Mouse (Mus musculus): ENCODE measurements around the gene S100a5. TPM values are rescaled to one million over a fixed set of nuclear protein-coding genes. Genes with fewer than 3 reads are reported as not detected.

S100a5 gene
- total and polyA plus RNA-seq, 3 experiments, result not detected

DNA sequence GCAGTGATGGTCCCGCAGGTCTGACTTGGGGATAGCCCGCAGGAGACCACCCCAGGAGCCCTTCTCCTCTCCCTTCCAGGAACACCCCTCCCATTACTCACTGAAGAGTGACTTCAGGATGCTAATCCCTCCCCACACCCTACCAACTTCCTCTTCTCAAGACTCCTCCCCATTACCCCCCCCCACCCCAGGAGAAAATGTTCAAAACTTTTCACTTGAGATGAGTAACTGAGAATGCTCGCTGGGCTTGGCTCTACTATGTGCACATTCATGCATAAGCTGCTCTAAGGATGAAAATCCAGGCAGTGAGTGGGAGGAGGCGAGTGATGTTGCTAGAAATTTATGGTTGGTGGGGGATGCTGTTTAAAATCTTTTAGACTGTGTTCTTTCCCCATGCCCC is 3.7 kb downstream of the S100a5 start:
- in situ Hi-C loops (cut with MboI; ENCODE audit: low pct_ligation_motif_present, low pct_unique_long_range_greater_than_20kb, low sequenced_read_pairs), result loop anchor here (5.0 kb wide), 1 partner anchor 105 kb away; the partner anchor contains the start of gene Chtop
- H3K9me3 ChIP-seq (replicated peaks; ENCODE audit: low read length), result no peaks in the 10 kb centered on the region
- no peak overlapping the region for H3K4me2 ChIP-seq (ENCODE audit: insufficient read depth, low read depth, poor library complexity, severe bottlenecking)
- H3K4me3 ChIP-seq (replicated peaks in 1 of 3; ENCODE audit: low read depth in 2 of 3, low read length in 2 of 3, poor library complexity in 1 of 3), result no peak overlapping the region
- TF ChIP-seq PAX5 (IDR thresholded peaks at IDR 0.05; ENCODE audit: low read length) (no peak), RAD21 (IDR thresholded peaks at IDR 0.05; ENCODE audit: low read depth, low read length) (no peak), TCF12 (IDR thresholded peaks at IDR 0.05; ENCODE audit: low read depth, low read length) (no peak), SIN3A (IDR thresholded peaks at IDR 0.05; ENCODE audit: low read length) (no peak), USF2 (conservative IDR thresholded peaks at IDR 0.05; ENCODE audit: low read depth, low read length) (no peak), MYC (IDR thresholded peaks at IDR 0.05; ENCODE audit: low read depth, low read length) (no peak), MAFK (IDR thresholded peaks at IDR 0.05; ENCODE audit: insufficient replicate concordance, low read length) (no peak), MXI1 (IDR thresholded peaks at IDR 0.05; ENCODE audit: low read depth, low read length) (no peak), TBP (conservative IDR thresholded peaks at IDR 0.05; ENCODE audit: low read depth, low read length) (no peak), CHD1 (IDR thresholded peaks at IDR 0.05; ENCODE audit: low read depth, low read length) (no peak), ZNF384 (IDR thresholded peaks at IDR 0.05; ENCODE audit: low read depth, low read length) (no peak), JUND (conservative IDR thresholded peaks at IDR 0.05; ENCODE audit: low read depth, low read length) (no peak), CTCF (conservative IDR thresholded peaks at IDR 0.05 in 1 of 2, IDR thresholded peaks at IDR 0.05 in 1 of 2; ENCODE audit: low read depth in 2 of 2, low read length in 2 of 2) (no peak), HCFC1 (IDR thresholded peaks at IDR 0.05; ENCODE audit: low read depth, low read length) (no peak), KAT2A (IDR thresholded peaks at IDR 0.05; ENCODE audit: insufficient replicate concordance, low read length) (no peak), GABPA (IDR thresholded peaks at IDR 0.05; ENCODE audit: insufficient replicate concordance, low read depth, low read length) (no peak), ZC3H11A (IDR thresholded peaks at IDR 0.05; ENCODE audit: low read depth, low read length) (no peak)
- H3K4me1 ChIP-seq (ENCODE audit: control insufficient read depth in 1 of 2, insufficient read depth in 2 of 2), result peaks cover 0 to 42% of the 10 kb centered on the region in 2 experiments; a peak in 2 of 4 replicates
- no peak overlapping the region for H3K27ac ChIP-seq (ENCODE audit: insufficient read depth, low read depth)
- H3K9ac ChIP-seq (ENCODE audit: insufficient read depth, low read depth), result no peak overlapping the region
- no peaks in the 10 kb centered on the region for H3K79me2 ChIP-seq (replicated peaks; ENCODE audit: control insufficient read depth, extremely low read depth, insufficient read depth, poor library complexity, severe bottlenecking)
- peak; percentile 42 for DNase-seq (ENCODE audit: extremely low read depth)
- dilution Hi-C loops (cut with MboI; ENCODE audit: extremely low pct_ligation_motif_present, extremely low pct_unique_long_range_greater_than_20kb, low sequenced_read_pairs), result no loop called here
- H3K27me3 ChIP-seq (replicated peaks), result peaks cover 5% of the 10 kb centered on the region
- H3K36me3 ChIP-seq (replicated peaks in 1 of 2; ENCODE audit: control insufficient read depth in 1 of 2, insufficient read depth in 1 of 2, low read length in 1 of 2), result no peaks in the 10 kb centered on the region

DNA sequence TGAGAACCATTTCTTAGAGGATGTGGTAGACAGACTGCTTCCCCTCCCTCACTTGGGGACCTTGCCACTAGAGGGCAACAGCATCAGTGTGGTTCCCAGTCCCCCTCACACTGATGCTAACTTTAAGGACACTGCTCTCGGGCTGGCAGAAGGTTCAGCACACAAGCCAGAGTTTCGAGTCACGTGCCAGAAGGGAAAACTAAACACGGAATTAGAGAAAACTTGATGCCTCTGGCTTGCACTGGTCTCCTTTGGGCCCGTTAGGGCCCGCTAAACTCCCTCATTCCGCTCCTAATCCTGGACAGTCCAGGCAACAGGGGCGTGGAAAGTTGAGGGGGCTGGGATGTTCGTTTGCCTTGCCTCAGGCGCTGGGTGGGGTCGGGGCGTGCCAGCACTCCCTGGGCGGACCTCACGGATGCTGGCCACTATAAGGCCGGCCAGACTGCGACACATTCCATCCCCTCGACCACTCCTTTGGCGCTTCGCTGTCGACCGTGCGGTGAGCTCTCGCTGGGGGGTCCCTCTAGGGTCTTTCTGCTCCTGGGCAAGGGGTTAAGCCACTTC is 4.5 kb downstream of the S100a5 start, which contains the start of gene S100a6:
S100a6 (plus strand) TSS at position 155 of the 564 bp plus-strand sequence.
- in situ Hi-C loops (cut with MboI; ENCODE audit: low pct_ligation_motif_present, low pct_unique_long_range_greater_than_20kb, low sequenced_read_pairs), result loop anchor here (5.0 kb wide), 1 partner anchor 106 kb away; the partner anchor contains the start of gene Chtop
- DNase-seq (ENCODE audit: extremely low read depth), result peak; percentile 72
- no peak within 1 kb of the TSS for H3K9ac ChIP-seq (ENCODE audit: insufficient read depth, low read depth)
- no peaks in the 10 kb centered on the region for H3K36me3 ChIP-seq (replicated peaks in 1 of 2; ENCODE audit: control insufficient read depth in 1 of 2, insufficient read depth in 1 of 2, low read length in 1 of 2)
- peaks cover 5% of the 10 kb centered on the region for H3K27me3 ChIP-seq (replicated peaks)
- H3K4me1 ChIP-seq (ENCODE audit: control insufficient read depth in 1 of 2, insufficient read depth in 2 of 2), result peaks cover 0 to 39% of the 10 kb centered on the region in 2 experiments; a peak in 2 of 4 replicates
- H3K9me3 ChIP-seq (replicated peaks; ENCODE audit: low read length), result no peaks in the 10 kb centered on the region
- H3K4me3 ChIP-seq (replicated peaks in 1 of 3; ENCODE audit: low read depth in 2 of 3, low read length in 2 of 3, poor library complexity in 1 of 3), result no peak within 1 kb of the TSS
- no peak within 1 kb of the TSS for H3K4me2 ChIP-seq (ENCODE audit: insufficient read depth, low read depth, poor library complexity, severe bottlenecking)
- no peak for TF ChIP-seq USF2 (conservative IDR thresholded peaks at IDR 0.05; ENCODE audit: low read depth, low read length)
- peak; percentile 53; the same call in 1 of the 2 replicates for TF ChIP-seq BHLHE40 (IDR thresholded peaks at IDR 0.05; ENCODE audit: low read depth, low read length)
- TF ChIP-seq ZKSCAN1 (IDR thresholded peaks at IDR 0.05; ENCODE audit: borderline replicate concordance, low read depth, low read length), result no peak
- no peak for TF ChIP-seq POLR2AphosphoS2 (IDR thresholded peaks at IDR 0.05; ENCODE audit: low read depth, low read length)
- no peak for TF ChIP-seq TBP (conservative IDR thresholded peaks at IDR 0.05; ENCODE audit: low read depth, low read length)
- TF ChIP-seq SMC3 (IDR thresholded peaks at IDR 0.05; ENCODE audit: low read depth, low read length), result peak; percentile 55
- peak; percentile 8 for TF ChIP-seq RAD21 (IDR thresholded peaks at IDR 0.05; ENCODE audit: low read depth, low read length)
- no peak for TF ChIP-seq HCFC1 (IDR thresholded peaks at IDR 0.05; ENCODE audit: low read depth, low read length)
- TF ChIP-seq CTCF (conservative IDR thresholded peaks at IDR 0.05 in 1 of 2, IDR thresholded peaks at IDR 0.05 in 1 of 2; ENCODE audit: low read depth in 2 of 2, low read length in 2 of 2), result peak; percentile 78 to 79
- 0 out of 2 replicates have a peak, but pooled peaks have one; percentile 15 for TF ChIP-seq IRF4 (IDR thresholded peaks at IDR 0.05; ENCODE audit: low read depth, low read length)
- H3K27ac ChIP-seq (ENCODE audit: insufficient read depth, low read depth), result no peak within 1 kb of the TSS
- H3K79me2 ChIP-seq (replicated peaks; ENCODE audit: control insufficient read depth, extremely low read depth, insufficient read depth, poor library complexity, severe bottlenecking), result no peaks in the 10 kb centered on the region
- dilution Hi-C loops (cut with MboI; ENCODE audit: extremely low pct_ligation_motif_present, extremely low pct_unique_long_range_greater_than_20kb, low sequenced_read_pairs), result no loop called here

All from CH12.LX (cell line).